Mouse (Mus musculus) liver, embryonic 14.5 days (tissue): ENCODE data around the gene Mtfr1l. TPM values are rescaled to one million over a fixed set of nuclear protein-coding genes. Genes with fewer than 3 reads are reported as not detected.

Experiments
- ATAC-seq: fragments of 200-750 bp; cut with Nextera tagmentation; 2 replicates; pipeline ENCODE4 v1.8.0; 2017; ENCODE audit warnings: moderate number of reproducible peaks, mild to moderate bottlenecking, moderate library complexity; ENCODE audit not compliant: insufficient read depth
- DNase-seq, 3 experiments: peaks; one replicate each; pipeline ENCODE4 v3.0.0-alpha.2; 2012 to 2013; ENCODE audit warnings: low read depth in 3 of 3, low spot score in 3 of 3
- H3K27ac ChIP-seq: fragments of 300-500 bp; sonication (generic); 2 replicates; pipeline ENCODE4 v1.5.1; 2014; ENCODE audit warnings: moderate library complexity, mild to moderate bottlenecking, control low read depth, inconsistent platforms
- H3K27me3 ChIP-seq: fragments of 300-500 bp; sonication (generic); 2 replicates; pipeline ENCODE4 v1.6.1; 2014; ENCODE audit warnings: mild to moderate bottlenecking, low read length, moderate library complexity; ENCODE audit not compliant: control insufficient read depth, insufficient read depth
- H3K36me3 ChIP-seq: fragments of 300-500 bp; sonication (generic); replicated peaks from 2 replicates; pipeline ENCODE4 v1.6.1; 2014; ENCODE audit warnings: low read depth; ENCODE audit not compliant: control insufficient read depth, insufficient read depth
- H3K4me1 ChIP-seq, 2 experiments: fragments of 200-500 bp in 1 of 2; fragments of 300-500 bp in 1 of 2; sonication (generic) in 1 of 2; replicated peaks; 2 replicates each; pipeline ENCODE4 v1.6.1; 2012 to 2014; ENCODE audit warnings: antibody characterized with exemption in 1 of 2, inconsistent platforms in 1 of 2, low read length in 1 of 2; ENCODE audit not compliant: control insufficient read depth in 2 of 2, insufficient read depth in 2 of 2
- H3K4me2 ChIP-seq: fragments of 300-500 bp; sonication (generic); 2 replicates; pipeline ENCODE4 v1.6.1; 2014; ENCODE audit warnings: low read depth, mild to moderate bottlenecking, control low read depth, moderate library complexity
- H3K4me3 ChIP-seq, 2 experiments: fragments of 200-500 bp in 1 of 2; fragments of 300-500 bp in 1 of 2; sonication (generic) in 1 of 2; 2 replicates each; pipeline ENCODE4 v1.5.1; 2012 to 2014; ENCODE audit warnings: low read depth in 2 of 2, low read length in 2 of 2, mild to moderate bottlenecking in 2 of 2, control low read depth in 1 of 2, inconsistent platforms in 1 of 2, moderate library complexity in 1 of 2; ENCODE audit not compliant: insufficient read depth in 1 of 2
- H3K9ac ChIP-seq: fragments of 300-500 bp; sonication (generic); replicated peaks from 2 replicates; pipeline ENCODE4 v1.6.1; 2014; ENCODE audit warnings: mild to moderate bottlenecking, control low read depth, moderate library complexity
- H3K9me3 ChIP-seq: fragments of 300-500 bp; sonication (generic); 2 replicates; pipeline ENCODE4 v1.6.1; 2016; ENCODE audit warnings: low read length, mixed read lengths; ENCODE audit not compliant: control insufficient read depth
- CTCF ChIP-seq: IDR thresholded peaks from 2 replicates; pipeline ENCODE4 v1.5.1; 2016; ENCODE audit warnings: antibody characterized with exemption, low read depth, control low read depth
- EP300 ChIP-seq: IDR thresholded peaks from 2 replicates; pipeline ENCODE4 v1.6.1; 2016; ENCODE audit warnings: antibody characterized with exemption, low read depth
- WGBS: fragments of 180-500 bp; shearing (Covaris S2); extraction: QIAGEN DNeasy Blood & Tissue Kit; methylation state at CpG from one replicate; pipeline ENCODE4 v1.1.7; 2014; ENCODE audit not compliant: insufficient replicate concordance; 5-methylcytosine and 5-hydroxymethylcytosine counted together
- polyA plus RNA-seq, 2 experiments: library from polyadenylated mRNA; depleted of rRNA in 1 of 2; stranded (reverse) in 1 of 2; unstranded in 1 of 2; fragments of >200 nt; fragmentation: Nextera tagmentation in 1 of 2; extraction: Ambion mirVana in 1 of 2; gene quantifications; 2 replicates each; pipeline versions ENCODE4 v1.2.1 to v1.2.3; 2012 to 2014

The Mtfr1l gene
- polyA plus RNA-seq, 2 experiments: 28.4 to 41.6 TPM

DNA sequence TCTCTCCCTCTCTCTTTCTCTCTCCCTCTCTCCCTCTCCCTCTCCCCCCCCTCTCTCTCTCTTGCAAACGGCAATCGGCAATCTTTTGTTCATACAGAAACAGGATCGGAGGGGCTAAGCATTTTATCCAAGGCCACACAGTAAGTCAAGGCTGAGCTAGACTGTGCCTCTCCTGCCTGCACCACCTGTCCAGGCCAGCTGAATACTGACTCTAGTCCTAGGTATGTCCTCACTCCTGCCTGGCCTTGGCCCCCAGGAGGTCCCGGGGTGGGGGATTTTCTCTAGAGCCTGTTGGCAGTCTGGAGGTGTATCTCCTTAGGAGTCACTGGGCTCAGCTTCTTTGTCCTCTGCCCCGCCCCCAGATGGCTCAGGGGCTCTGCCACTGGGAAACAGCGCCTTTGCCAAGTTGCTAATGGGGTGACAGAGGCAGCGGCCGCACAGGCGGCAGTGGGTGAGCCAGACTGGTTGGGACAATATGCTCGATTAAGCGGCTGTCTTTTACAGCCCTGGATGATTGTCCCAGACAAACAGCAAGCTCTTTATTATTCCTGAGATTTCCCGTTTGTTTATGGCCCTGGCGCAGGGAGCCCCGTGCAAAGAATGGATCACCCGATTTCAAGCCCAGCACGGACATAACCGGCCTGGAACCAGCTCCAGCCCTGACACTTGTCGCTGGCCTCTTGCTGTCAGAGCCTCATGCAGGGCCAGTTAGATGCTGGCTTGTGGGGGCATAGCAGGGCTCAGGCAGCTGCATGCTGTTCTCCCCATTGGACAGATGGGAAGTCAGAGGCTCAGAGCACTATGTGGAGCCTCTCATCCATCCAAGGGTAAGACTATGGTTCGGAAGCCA is 32.4 kb upstream of the Mtfr1l start:
- Histone ChIP-seq H3K4me2 (no peak overlapping the region), H3K4me1 (peaks cover 0 to 2% of the 10 kb centered on the region in 2 experiments; a peak in 1 of 4 replicates), H3K4me3 (no peak overlapping the region), H3K36me3 (no peaks in the 10 kb centered on the region), H3K9ac (no peak overlapping the region), H3K27me3 (no peaks in the 10 kb centered on the region), H3K9me3 (no peaks in the 10 kb centered on the region), H3K27ac (no peak overlapping the region)
- no peak for TF ChIP-seq EP300
- no peak for TF ChIP-seq CTCF
- WGBS: 65% methylated on average over 19 of the region's 19 CpGs
- no peak for DNase-seq
- ATAC-seq: no peak

DNA sequence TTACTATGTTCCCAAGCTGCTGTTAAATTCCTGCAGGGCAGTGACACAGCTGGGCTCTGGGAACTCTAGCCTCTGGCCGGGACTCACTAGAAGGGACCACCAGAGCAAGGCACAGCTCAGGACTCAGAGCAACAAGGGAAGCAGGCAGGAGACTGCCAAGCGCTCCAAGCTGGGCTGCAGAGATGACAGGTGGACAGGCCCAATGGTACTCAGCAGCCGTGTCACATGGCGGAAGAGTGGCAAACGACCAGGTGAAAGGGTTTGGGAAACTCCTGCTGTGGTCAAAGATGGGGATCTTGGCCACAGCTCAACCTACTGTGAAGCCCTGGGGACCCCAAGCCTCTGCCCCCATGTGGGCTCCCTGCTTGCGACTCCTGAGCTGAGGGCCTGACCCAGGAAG is 28.9 kb upstream of the Mtfr1l start:
- H3K9me3 ChIP-seq: no peaks in the 10 kb centered on the region
- no peak overlapping the region for H3K27ac ChIP-seq
- ATAC-seq (no peak), DNase-seq (no peak)
- no peaks in the 10 kb centered on the region for H3K36me3 ChIP-seq
- H3K4me2 ChIP-seq: no peak overlapping the region
- 70% methylated on average over 6 of the region's 6 CpGs for WGBS
- no peak for TF ChIP-seq EP300
- no peak for TF ChIP-seq CTCF
- H3K4me3 ChIP-seq: no peak overlapping the region
- no peak overlapping the region for H3K9ac ChIP-seq
- H3K4me1 ChIP-seq: peaks cover 0 to 2% of the 10 kb centered on the region in 2 experiments; a peak in 1 of 4 replicates
- no peaks in the 10 kb centered on the region for H3K27me3 ChIP-seq

DNA sequence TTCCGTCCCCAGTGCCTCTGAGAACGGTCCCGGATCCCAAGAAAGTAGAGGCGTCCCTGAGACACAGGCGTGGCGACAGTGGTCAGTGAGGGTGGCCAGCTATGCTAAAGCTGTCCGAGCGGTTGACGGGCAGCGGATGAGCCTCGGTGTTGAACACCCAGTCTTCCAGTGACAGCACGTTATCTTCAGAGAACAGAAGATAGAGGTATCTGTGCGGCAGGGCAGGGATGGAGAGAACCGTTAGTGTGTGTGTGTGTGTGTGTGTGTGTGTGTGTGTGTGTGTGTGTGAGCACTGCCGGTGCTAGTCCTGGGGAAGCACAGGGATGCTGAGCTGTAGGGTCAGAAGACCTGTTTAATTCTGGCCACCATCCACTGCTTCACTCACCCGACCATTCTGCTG is 28.4 kb upstream of the Mtfr1l start:
- Histone ChIP-seq H3K27ac (no peak overlapping the region), H3K36me3 (no peaks in the 10 kb centered on the region), H3K9me3 (no peaks in the 10 kb centered on the region), H3K27me3 (no peaks in the 10 kb centered on the region), H3K4me3 (no peak overlapping the region), H3K4me1 (peaks cover 0 to 2% of the 10 kb centered on the region in 2 experiments; a peak in 1 of 4 replicates), H3K9ac (no peak overlapping the region), H3K4me2 (no peak overlapping the region)
- peak; percentile 55; the same call in 1 of the 2 replicates for ATAC-seq
- WGBS: 46% methylated on average over 16 of the region's 16 CpGs
- TF ChIP-seq CTCF: no peak
- peak; percentile 68 for TF ChIP-seq EP300
- DNase-seq: no peak

DNA sequence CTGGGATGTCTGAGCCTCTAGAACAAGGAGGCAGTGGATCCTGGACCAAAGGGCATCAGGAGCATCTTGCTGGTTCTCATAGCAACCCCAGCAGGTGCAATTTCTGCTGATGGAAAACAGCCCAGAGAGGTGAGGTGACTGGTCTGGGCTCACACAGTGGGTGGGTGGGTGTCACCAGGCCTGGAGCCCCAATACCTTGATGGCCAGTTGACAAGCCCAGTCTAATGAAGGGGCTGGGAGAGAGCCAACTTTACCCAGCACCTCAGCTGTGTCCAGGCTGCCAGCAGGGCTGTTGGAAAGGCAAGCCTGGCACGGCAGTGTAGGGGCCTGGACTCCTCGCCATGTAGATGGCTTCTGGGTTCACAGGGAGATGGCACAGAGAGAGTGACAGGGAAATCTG is 26.8 kb upstream of the Mtfr1l start:
- H3K9ac ChIP-seq: no peak overlapping the region
- H3K27ac ChIP-seq: no peak overlapping the region
- H3K9me3 ChIP-seq: no peaks in the 10 kb centered on the region
- no peaks in the 10 kb centered on the region for H3K36me3 ChIP-seq
- H3K4me3 ChIP-seq: no peak overlapping the region
- ATAC-seq: no peak
- H3K27me3 ChIP-seq: no peaks in the 10 kb centered on the region
- 59% methylated on average over 2 of the region's 2 CpGs for WGBS
- DNase-seq: no peak
- H3K4me1 ChIP-seq: peaks cover 0 to 2% of the 10 kb centered on the region in 2 experiments; a peak in 2 of 4 replicates
- no peak overlapping the region for H3K4me2 ChIP-seq
- TF ChIP-seq CTCF (no peak), EP300 (no peak)

DNA sequence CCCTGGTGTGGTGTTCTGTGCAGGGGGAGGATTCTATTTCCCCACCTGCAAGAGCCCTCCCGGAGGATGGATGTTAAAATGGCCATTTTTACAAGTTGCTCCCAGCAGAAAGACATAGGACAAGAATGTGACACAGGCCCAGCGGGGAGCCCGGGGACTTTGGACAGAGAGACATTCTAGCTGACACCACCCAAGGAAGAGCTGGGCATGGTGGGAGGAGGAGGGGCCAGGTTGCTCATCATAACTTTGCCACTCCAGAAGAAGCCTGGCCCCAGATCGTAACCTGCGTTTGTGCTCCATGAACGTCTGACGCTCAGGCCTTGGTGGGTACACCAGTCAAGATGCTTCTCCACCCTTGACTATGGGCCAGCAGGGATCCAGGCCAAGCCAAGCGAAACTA is 25.5 kb upstream of the Mtfr1l start:
- DNase-seq: no peak
- WGBS: 72% methylated on average over 8 of the region's 8 CpGs
- Histone ChIP-seq H3K27me3 (no peaks in the 10 kb centered on the region), H3K9ac (no peak overlapping the region), H3K4me1 (peaks cover 0 to 2% of the 10 kb centered on the region in 2 experiments; a peak in 2 of 4 replicates), H3K27ac (no peak overlapping the region), H3K36me3 (no peaks in the 10 kb centered on the region), H3K4me3 (no peak overlapping the region), H3K9me3 (no peaks in the 10 kb centered on the region), H3K4me2 (no peak overlapping the region)
- no peak for ATAC-seq
- TF ChIP-seq EP300: no peak
- no peak for TF ChIP-seq CTCF
